Mouse (Mus musculus): Measurements from ENCODE around the gene Sf3b2. TPM values are rescaled to one million over a fixed set of nuclear protein-coding genes. Genes with fewer than 3 reads are reported as not detected.

The Sf3b2 gene
- polyA plus RNA-seq, 1 experiment: 185 TPM

DNA sequence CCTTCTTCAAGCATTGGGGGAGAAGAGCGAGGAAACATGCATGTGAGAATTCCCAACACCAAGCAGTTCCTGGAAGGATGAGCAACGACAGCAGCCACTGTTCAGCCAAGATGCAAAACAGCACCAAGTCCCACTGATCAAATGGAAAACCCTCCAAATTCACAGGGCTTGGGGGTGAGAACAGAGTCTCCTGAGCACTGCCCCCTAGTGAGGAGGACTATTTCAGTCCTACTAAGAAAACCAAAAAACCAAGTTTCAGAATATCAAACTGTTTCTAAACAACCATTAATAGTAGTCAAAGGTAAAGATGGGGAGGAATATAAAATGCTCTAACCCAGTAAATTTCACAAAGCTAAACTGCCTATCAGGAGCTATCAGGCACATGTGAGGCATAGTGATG is 18.7 kb downstream of the Sf3b2 start:
- Histone ChIP-seq H3K9me3 (replicated peaks; ENCODE audit: control insufficient read depth, insufficient read depth, low read length, poor library complexity, severe bottlenecking) (no peaks in the 10 kb centered on the region), H3K27me3 (ENCODE audit: control insufficient read depth, insufficient read depth, low read length, poor library complexity, severe bottlenecking) (no peaks in the 10 kb centered on the region), H3K4me1 (ENCODE audit: control insufficient read depth, insufficient read depth, low read length) (no peaks in the 10 kb centered on the region), H3K27ac (ENCODE audit: insufficient read depth, low read length) (no peak overlapping the region), H3K36me3 (ENCODE audit: control insufficient read depth, insufficient read depth, low read length, poor library complexity, severe bottlenecking) (peaks cover 46% of the 10 kb centered on the region), H3K9ac (ENCODE audit: low read depth, poor library complexity, severe bottlenecking) (no peak overlapping the region), H3K4me3 (ENCODE audit: low read depth, low read length) (no peak overlapping the region)
- TF ChIP-seq EP300 (IDR thresholded peaks at IDR 0.05; ENCODE audit: insufficient read depth, low read depth, low read length) (no peak), CTCF (IDR thresholded peaks at IDR 0.05; ENCODE audit: low read depth, low read length) (no peak), POLR2A (IDR thresholded peaks at IDR 0.05; ENCODE audit: insufficient read depth, low read length) (no peak)

DNA sequence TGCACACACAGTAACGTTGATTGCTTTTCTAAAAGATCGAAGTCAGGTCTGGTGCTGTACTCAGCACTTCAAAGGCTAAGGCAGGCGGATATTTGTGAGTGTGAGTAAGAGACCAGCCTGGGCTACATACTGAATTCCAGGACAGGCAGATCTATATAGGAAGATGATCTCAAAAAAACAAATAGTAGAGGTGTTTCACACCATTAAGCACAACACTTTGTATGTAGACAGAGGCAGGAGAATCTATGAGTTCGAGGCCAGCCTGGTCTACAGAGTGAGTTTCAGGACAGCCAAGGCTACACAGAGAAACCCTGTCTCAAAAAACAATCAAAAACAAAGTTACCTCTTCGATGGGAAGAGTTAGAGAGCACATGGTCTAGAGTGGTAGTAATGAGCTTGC is 19.5 kb downstream of the Sf3b2 start:
- Histone ChIP-seq H3K27ac (ENCODE audit: insufficient read depth, low read length) (no peak overlapping the region), H3K36me3 (ENCODE audit: control insufficient read depth, insufficient read depth, low read length, poor library complexity, severe bottlenecking) (peaks cover 44% of the 10 kb centered on the region), H3K9me3 (replicated peaks; ENCODE audit: control insufficient read depth, insufficient read depth, low read length, poor library complexity, severe bottlenecking) (no peaks in the 10 kb centered on the region), H3K4me3 (ENCODE audit: low read depth, low read length) (no peak overlapping the region), H3K4me1 (ENCODE audit: control insufficient read depth, insufficient read depth, low read length) (no peaks in the 10 kb centered on the region), H3K27me3 (ENCODE audit: control insufficient read depth, insufficient read depth, low read length, poor library complexity, severe bottlenecking) (no peaks in the 10 kb centered on the region), H3K9ac (ENCODE audit: low read depth, poor library complexity, severe bottlenecking) (no peak overlapping the region)
- TF ChIP-seq EP300 (IDR thresholded peaks at IDR 0.05; ENCODE audit: insufficient read depth, low read depth, low read length) (no peak), POLR2A (IDR thresholded peaks at IDR 0.05; ENCODE audit: insufficient read depth, low read length) (no peak), CTCF (IDR thresholded peaks at IDR 0.05; ENCODE audit: low read depth, low read length) (no peak)

DNA sequence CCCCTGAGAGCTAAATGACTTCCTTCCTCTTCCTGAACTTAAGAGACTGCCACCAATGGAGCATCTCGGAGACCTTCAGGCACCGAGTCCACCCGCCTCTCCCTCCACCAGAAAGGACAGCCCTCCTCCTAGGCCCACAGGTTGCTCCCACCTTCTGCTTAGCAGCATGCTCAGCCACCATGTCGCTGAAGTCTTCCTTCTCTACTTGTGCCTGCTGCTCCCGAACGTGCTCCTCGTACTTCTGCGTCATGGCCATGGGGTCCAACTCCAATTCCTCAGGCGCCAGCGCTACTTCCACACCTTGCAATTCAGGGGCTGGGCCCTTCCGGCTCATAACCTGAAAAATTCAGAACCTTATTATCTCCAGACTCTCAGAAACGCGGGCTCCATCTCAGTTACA is 20.6 kb downstream of the Sf3b2 start:
- no peak overlapping the region for H3K9ac ChIP-seq (ENCODE audit: low read depth, poor library complexity, severe bottlenecking)

GRCm38 (mm10) chr19:5273916-5274315 is 21.3 kb downstream of the Sf3b2 start:
- H3K9ac ChIP-seq (ENCODE audit: low read depth, poor library complexity, severe bottlenecking): peak overlapping the region; percentile 85
- peak overlapping the region; percentile 80; the same call in 1 of the 2 replicates for H3K27ac ChIP-seq (ENCODE audit: insufficient read depth, low read length)
- TF ChIP-seq EP300 (IDR thresholded peaks at IDR 0.05; ENCODE audit: insufficient read depth, low read depth, low read length) (no peak), POLR2A (IDR thresholded peaks at IDR 0.05; ENCODE audit: insufficient read depth, low read length) (no peak), CTCF (IDR thresholded peaks at IDR 0.05; ENCODE audit: low read depth, low read length) (no peak)

More for the DNA sequence above, 20.6 kb downstream of the Sf3b2 start:
- Histone ChIP-seq H3K4me1 (ENCODE audit: control insufficient read depth, insufficient read depth, low read length) (no peaks in the 10 kb centered on the region), H3K4me3 (ENCODE audit: low read depth, low read length) (no peak overlapping the region), H3K36me3 (ENCODE audit: control insufficient read depth, insufficient read depth, low read length, poor library complexity, severe bottlenecking) (peaks cover 39% of the 10 kb centered on the region), H3K9me3 (replicated peaks; ENCODE audit: control insufficient read depth, insufficient read depth, low read length, poor library complexity, severe bottlenecking) (no peaks in the 10 kb centered on the region), H3K27me3 (ENCODE audit: control insufficient read depth, insufficient read depth, low read length, poor library complexity, severe bottlenecking) (no peaks in the 10 kb centered on the region), H3K27ac (ENCODE audit: insufficient read depth, low read length) (no peak overlapping the region)
- TF ChIP-seq EP300 (IDR thresholded peaks at IDR 0.05; ENCODE audit: insufficient read depth, low read depth, low read length) (no peak), POLR2A (IDR thresholded peaks at IDR 0.05; ENCODE audit: insufficient read depth, low read length) (no peak), CTCF (IDR thresholded peaks at IDR 0.05; ENCODE audit: low read depth, low read length) (no peak)

GRCm38 (mm10) chr19:5272801-5273733 is 22.2 kb downstream of the Sf3b2 start, which contains the start of gene Pacs1:
Gene Pacs1 (minus strand): TSS chr19:5273119.
- peak within 1 kb of the TSS; percentile 85 for H3K9ac ChIP-seq (ENCODE audit: low read depth, poor library complexity, severe bottlenecking)
- H3K4me3 ChIP-seq (ENCODE audit: low read depth, low read length): peak within 1 kb of the TSS; percentile 81
- H3K4me1 ChIP-seq (ENCODE audit: control insufficient read depth, insufficient read depth, low read length): no peaks in the 10 kb centered on the region
- no peaks in the 10 kb centered on the region for H3K9me3 ChIP-seq (replicated peaks; ENCODE audit: control insufficient read depth, insufficient read depth, low read length, poor library complexity, severe bottlenecking)
- H3K27me3 ChIP-seq (ENCODE audit: control insufficient read depth, insufficient read depth, low read length, poor library complexity, severe bottlenecking): no peaks in the 10 kb centered on the region
- no peak for TF ChIP-seq CTCF (IDR thresholded peaks at IDR 0.05; ENCODE audit: low read depth, low read length)
- TF ChIP-seq POLR2A (IDR thresholded peaks at IDR 0.05; ENCODE audit: insufficient read depth, low read length): peak; percentile 37
- no peak for TF ChIP-seq EP300 (IDR thresholded peaks at IDR 0.05; ENCODE audit: insufficient read depth, low read depth, low read length)
- H3K27ac ChIP-seq (ENCODE audit: insufficient read depth, low read length): peak within 1 kb of the TSS; percentile 80
- peaks cover 25% of the 10 kb centered on the region for H3K36me3 ChIP-seq (ENCODE audit: control insufficient read depth, insufficient read depth, low read length, poor library complexity, severe bottlenecking)

More at GRCm38 (mm10) chr19:5273916-5274315, 21.3 kb downstream of the Sf3b2 start:
- Histone ChIP-seq H3K4me3 (ENCODE audit: low read depth, low read length) (no peak overlapping the region), H3K4me1 (ENCODE audit: control insufficient read depth, insufficient read depth, low read length) (no peaks in the 10 kb centered on the region), H3K9me3 (replicated peaks; ENCODE audit: control insufficient read depth, insufficient read depth, low read length, poor library complexity, severe bottlenecking) (no peaks in the 10 kb centered on the region), H3K36me3 (ENCODE audit: control insufficient read depth, insufficient read depth, low read length, poor library complexity, severe bottlenecking) (peaks cover 34% of the 10 kb centered on the region), H3K27me3 (ENCODE audit: control insufficient read depth, insufficient read depth, low read length, poor library complexity, severe bottlenecking) (no peaks in the 10 kb centered on the region)

GRCm38 (mm10) chr19:5272326-5272795 is 22.9 kb downstream of the Sf3b2 start:
- TF ChIP-seq CTCF (IDR thresholded peaks at IDR 0.05; ENCODE audit: low read depth, low read length) (no peak), POLR2A (IDR thresholded peaks at IDR 0.05; ENCODE audit: insufficient read depth, low read length) (no peak), EP300 (IDR thresholded peaks at IDR 0.05; ENCODE audit: insufficient read depth, low read depth, low read length) (no peak)
- H3K9ac ChIP-seq (ENCODE audit: low read depth, poor library complexity, severe bottlenecking): peak overlapping the region; percentile 85
- H3K9me3 ChIP-seq (replicated peaks; ENCODE audit: control insufficient read depth, insufficient read depth, low read length, poor library complexity, severe bottlenecking): no peaks in the 10 kb centered on the region
- H3K4me1 ChIP-seq (ENCODE audit: control insufficient read depth, insufficient read depth, low read length): no peaks in the 10 kb centered on the region
- H3K27ac ChIP-seq (ENCODE audit: insufficient read depth, low read length): no peak overlapping the region
- peak overlapping the region; percentile 81 for H3K4me3 ChIP-seq (ENCODE audit: low read depth, low read length)
- no peaks in the 10 kb centered on the region for H3K27me3 ChIP-seq (ENCODE audit: control insufficient read depth, insufficient read depth, low read length, poor library complexity, severe bottlenecking)
- peaks cover 22% of the 10 kb centered on the region for H3K36me3 ChIP-seq (ENCODE audit: control insufficient read depth, insufficient read depth, low read length, poor library complexity, severe bottlenecking)
